Mouse (Mus musculus) lung, postnatal 0 days (tissue): ENCODE results near the gene Glt8d1. TPM values are rescaled to one million over a fixed set of nuclear protein-coding genes. Genes with fewer than 3 reads are reported as not detected.

Experiments
- ATAC-seq: fragments of 200-750 bp; cut with Nextera tagmentation; 2 replicates; pipeline ENCODE4 v1.8.0; 2017; ENCODE audit warnings: moderate library complexity
- DNase-seq: peaks from one replicate; pipeline ENCODE4 v3.0.0-alpha.2; 2016; ENCODE audit warnings: low spot score
- H3K27ac ChIP-seq: fragments of 300-500 bp; sonication (generic); 2 replicates; pipeline ENCODE4 v1.5.1; 2014; ENCODE audit warnings: antibody characterized with exemption, mild to moderate bottlenecking, low read length, mixed read lengths
- H3K27me3 ChIP-seq: fragments of 300-500 bp; sonication (generic); replicated peaks from 2 replicates; pipeline ENCODE4 v1.6.1; 2014; ENCODE audit warnings: low read length, mixed read lengths; ENCODE audit not compliant: insufficient read depth
- H3K36me3 ChIP-seq: fragments of 300-500 bp; sonication (generic); 2 replicates; pipeline ENCODE4 v1.6.1; 2014; ENCODE audit warnings: low read length, mixed read lengths; ENCODE audit not compliant: insufficient read depth
- H3K4me1 ChIP-seq: fragments of 300-500 bp; sonication (generic); 2 replicates; pipeline ENCODE4 v1.6.1; 2014; ENCODE audit warnings: antibody characterized with exemption, low read depth, low read length, mixed read lengths; ENCODE audit not compliant: insufficient read depth
- H3K4me2 ChIP-seq: fragments of 300-500 bp; sonication (generic); replicated peaks from 2 replicates; pipeline ENCODE4 v1.6.1; 2014; ENCODE audit warnings: low read depth, mild to moderate bottlenecking, low read length, moderate library complexity, mixed read lengths
- H3K4me3 ChIP-seq: fragments of 300-500 bp; sonication (generic); 2 replicates; pipeline ENCODE4 v1.5.1; 2014; ENCODE audit warnings: low read depth, low read length
- H3K9ac ChIP-seq: fragments of 300-500 bp; sonication (generic); replicated peaks from 2 replicates; pipeline ENCODE4 v1.6.1; 2014; ENCODE audit warnings: low read depth, mild to moderate bottlenecking
- H3K9me3 ChIP-seq: fragments of 300-500 bp; sonication (generic); 2 replicates; pipeline ENCODE4 v1.6.1; 2016; ENCODE audit warnings: low read length, mixed read lengths
- CTCF ChIP-seq: IDR thresholded peaks from 2 replicates; pipeline ENCODE4 v1.5.1; 2016; ENCODE audit warnings: antibody characterized with exemption, mild to moderate bottlenecking
- EP300 ChIP-seq: IDR thresholded peaks from 2 replicates; pipeline ENCODE4 v1.6.1; 2016; ENCODE audit warnings: antibody characterized with exemption, mild to moderate bottlenecking, control low read depth
- WGBS: fragments of 180-500 bp; shearing (Covaris S2); extraction: QIAGEN DNeasy Blood & Tissue Kit; methylation state at CpG from one replicate; pipeline ENCODE4 v1.1.7; 2014; 5-methylcytosine and 5-hydroxymethylcytosine counted together
- polyA plus RNA-seq: library from polyadenylated mRNA; unstranded; fragments of >200 nt; fragmentation: Nextera tagmentation; extraction: Ambion mirVana; gene quantifications from 2 replicates; pipeline ENCODE4 v1.2.1, GENCODE M21; 2015

Gene Glt8d1
- polyA plus RNA-seq, 1 experiment from 2014 or later, result 42.4 TPM

DNA sequence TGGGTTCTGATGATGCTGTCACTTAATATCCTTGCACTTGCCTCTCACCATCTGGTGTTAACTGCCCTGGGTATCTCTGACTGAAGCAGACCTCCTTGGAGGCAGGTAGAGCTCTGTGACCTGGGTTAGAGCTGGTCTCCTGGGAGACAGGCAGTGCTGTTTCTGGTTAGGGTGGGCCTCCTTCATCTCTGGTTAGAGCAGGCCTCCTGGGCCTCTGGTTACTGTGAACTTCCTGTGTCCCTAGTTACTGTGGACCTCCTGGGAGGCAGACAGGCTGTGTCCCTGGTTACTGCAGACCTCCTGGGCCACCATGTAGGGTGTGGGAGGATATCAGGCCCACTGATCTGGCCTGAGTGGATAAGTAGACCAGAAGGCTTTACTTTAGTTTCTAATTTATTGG is 4.8 kb upstream of the Glt8d1 start:
- TF ChIP-seq EP300, result no peak
- no peak for TF ChIP-seq CTCF
- Histone ChIP-seq H3K36me3 (no peaks in the 10 kb centered on the region), H3K4me1 (no peaks in the 10 kb centered on the region; the same call in 1 of the 2 replicates), H3K9ac (no peak overlapping the region), H3K4me3 (no peak overlapping the region), H3K27ac (no peak overlapping the region), H3K27me3 (no peaks in the 10 kb centered on the region), H3K4me2 (no peak overlapping the region), H3K9me3 (no peaks in the 10 kb centered on the region)
- DNase-seq, result no peak
- ATAC-seq, result no peak

DNA sequence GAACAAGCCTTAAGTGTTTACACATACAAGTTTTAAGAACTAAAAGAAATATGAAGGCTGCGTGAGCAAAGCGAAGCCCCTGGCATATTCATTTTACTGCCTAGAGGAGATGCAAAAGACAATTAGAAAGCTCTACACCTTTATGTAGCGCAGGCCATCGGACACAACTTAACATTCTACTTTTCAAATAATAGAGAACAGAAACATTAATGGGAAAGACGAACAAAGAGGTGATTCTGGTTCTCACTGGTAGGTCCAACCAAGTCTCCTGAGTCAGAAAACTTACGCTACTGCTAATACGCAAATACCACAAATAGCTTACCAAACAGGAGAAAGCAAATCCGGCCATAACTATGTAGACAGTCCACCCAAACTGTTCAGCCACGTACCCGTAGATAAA is 844 bp upstream of the Glt8d1 start:
- TF ChIP-seq EP300 (no peak), CTCF (no peak)
- Histone ChIP-seq H3K27ac (no peak overlapping the region), H3K9ac (peak overlapping the region; percentile 89), H3K4me3 (peak overlapping the region; percentile 98), H3K4me1 (peaks cover 6% of the 10 kb centered on the region; the same call in 1 of the 2 replicates), H3K4me2 (peak overlapping the region; percentile 67), H3K36me3 (no peaks in the 10 kb centered on the region), H3K9me3 (no peaks in the 10 kb centered on the region), H3K27me3 (no peaks in the 10 kb centered on the region)
- DNase-seq, result no peak
- ATAC-seq, result no peak
- 48% methylated on average over 10 of the region's 10 CpGs for WGBS

DNA sequence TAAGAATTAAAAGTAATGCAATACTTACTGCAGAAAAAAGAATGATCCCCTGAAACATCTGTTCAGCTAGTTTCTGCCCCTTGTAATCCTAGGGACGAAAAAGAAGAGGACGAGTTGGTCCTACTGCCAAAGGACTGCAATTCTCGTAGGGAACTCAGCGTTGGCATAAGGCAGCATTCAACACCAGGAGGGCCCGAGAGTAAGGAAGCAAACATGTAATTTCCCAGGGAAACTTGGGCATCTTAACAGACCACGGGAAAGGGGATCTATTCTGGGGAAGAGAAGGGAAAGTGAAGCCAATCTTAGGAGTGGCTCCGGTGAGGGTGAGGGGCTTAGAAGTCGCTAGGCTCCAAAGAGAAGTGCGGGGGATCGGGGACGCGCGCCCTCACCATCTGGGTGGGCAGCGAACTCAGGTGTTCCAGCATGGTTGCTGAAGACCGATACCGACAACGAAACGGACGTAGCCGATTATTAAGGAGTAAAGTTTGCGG is 339 bp upstream of the Glt8d1 start:
- Histone ChIP-seq H3K9me3 (no peaks in the 10 kb centered on the region), H3K4me3 (peak overlapping the region; percentile 98), H3K36me3 (no peaks in the 10 kb centered on the region), H3K9ac (peak overlapping the region; percentile 89), H3K4me1 (peaks cover 6% of the 10 kb centered on the region; the same call in 1 of the 2 replicates), H3K27me3 (no peaks in the 10 kb centered on the region), H3K27ac (peak overlapping the region; percentile 95), H3K4me2 (peak overlapping the region; percentile 67)
- TF ChIP-seq EP300 (no peak), CTCF (peak; percentile 35; the same call in 1 of the 2 replicates)
- DNase-seq (peak; percentile 16), ATAC-seq (peak; percentile 8; the same call in 1 of the 2 replicates)
- 0% methylated on average over 21 of the region's 21 CpGs for WGBS

DNA sequence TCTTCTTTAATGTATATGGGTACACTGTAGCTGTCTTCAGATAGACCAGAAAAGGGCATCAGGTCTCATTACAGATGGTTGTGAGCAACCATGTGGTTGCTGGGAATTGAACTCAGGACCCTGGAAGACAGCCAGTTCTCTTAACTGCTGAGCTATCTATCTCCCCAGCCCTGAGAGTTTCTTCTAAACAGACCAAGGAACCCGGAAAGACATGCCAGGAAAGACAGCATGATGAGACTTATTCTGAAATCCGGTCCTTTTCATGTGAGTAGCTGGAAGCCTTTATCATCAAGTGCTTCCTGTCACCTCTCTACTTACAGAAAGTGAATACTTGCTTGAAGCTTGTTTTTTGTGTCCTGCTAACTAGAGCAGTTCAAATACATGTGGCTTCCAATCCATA is 3.3 kb downstream of the Glt8d1 start:
- 0 out of 2 replicates have a peak, but pooled peaks cover 7% of the 10 kb centered on the region for H3K36me3 ChIP-seq
- H3K9me3 ChIP-seq, result no peaks in the 10 kb centered on the region
- no peaks in the 10 kb centered on the region for H3K27me3 ChIP-seq
- TF ChIP-seq CTCF (no peak), EP300 (no peak)
- H3K4me2 ChIP-seq, result no peak overlapping the region
- WGBS, result 47% methylated on average over 2 of the region's 2 CpGs
- ATAC-seq (no peak), DNase-seq (no peak)
- H3K4me3 ChIP-seq, result no peak overlapping the region
- H3K9ac ChIP-seq, result no peak overlapping the region
- H3K4me1 ChIP-seq, result peaks cover 6% of the 10 kb centered on the region; the same call in 1 of the 2 replicates
- no peak overlapping the region for H3K27ac ChIP-seq

DNA sequence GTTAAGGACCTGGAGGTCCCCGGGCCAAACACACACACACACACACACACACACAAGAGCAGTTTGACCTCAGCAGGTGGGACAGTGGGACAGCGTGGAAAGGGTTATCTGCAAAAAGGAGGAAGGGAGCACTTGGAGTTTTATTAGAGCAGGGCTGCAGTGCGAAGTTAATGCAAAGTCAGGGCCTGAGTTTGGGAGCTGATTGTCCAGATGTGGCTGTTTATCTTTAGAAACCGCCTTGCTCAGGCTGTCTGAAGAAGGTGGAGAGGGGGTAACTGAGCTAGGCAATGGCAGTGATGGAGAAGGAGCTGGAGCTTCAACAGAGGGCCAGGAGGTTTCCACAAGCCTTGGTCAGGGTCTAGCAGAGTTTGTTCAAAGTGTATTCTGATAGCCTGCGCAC is 5.6 kb downstream of the Glt8d1 start:
- ATAC-seq, result no peak
- Histone ChIP-seq H3K36me3 (peaks cover 17% of the 10 kb centered on the region; the same call in 1 of the 2 replicates), H3K27me3 (no peaks in the 10 kb centered on the region)

DNA sequence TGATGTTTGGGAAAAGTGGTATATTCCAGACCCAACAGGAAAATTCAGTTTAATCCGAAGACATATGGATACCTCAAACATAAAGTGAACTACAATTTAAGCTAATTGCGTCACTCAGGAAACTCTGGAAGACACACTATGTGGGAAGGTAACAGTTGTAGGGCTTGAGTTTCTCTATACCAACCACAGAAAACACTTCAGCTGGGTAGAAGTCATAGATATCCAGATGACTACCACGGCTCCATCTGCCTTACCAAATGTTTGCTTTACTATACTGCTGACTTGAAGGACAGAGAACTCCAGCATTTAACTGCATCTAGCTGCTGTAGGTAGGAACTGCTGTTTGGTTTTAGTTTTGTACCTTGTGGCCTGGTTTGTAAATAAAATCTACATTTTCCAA is 10.4 kb downstream of the Glt8d1 start:
- peaks cover 32% of the 10 kb centered on the region for H3K36me3 ChIP-seq
- ATAC-seq (no peak), DNase-seq (no peak)
- no peak overlapping the region for H3K27ac ChIP-seq
- no peak overlapping the region for H3K4me3 ChIP-seq
- H3K9me3 ChIP-seq, result no peaks in the 10 kb centered on the region
- TF ChIP-seq EP300, result no peak
- no peak overlapping the region for H3K4me2 ChIP-seq
- no peaks in the 10 kb centered on the region for H3K4me1 ChIP-seq
- 96% methylated on average over 3 of the region's 3 CpGs for WGBS
- H3K27me3 ChIP-seq, result no peaks in the 10 kb centered on the region
- H3K9ac ChIP-seq, result no peak overlapping the region

More for the DNA sequence above, 5.6 kb downstream of the Glt8d1 start:
- Histone ChIP-seq H3K4me3 (no peak overlapping the region), H3K4me1 (peaks cover 6% of the 10 kb centered on the region; the same call in 1 of the 2 replicates), H3K9me3 (no peaks in the 10 kb centered on the region), H3K9ac (no peak overlapping the region), H3K4me2 (no peak overlapping the region), H3K27ac (no peak overlapping the region)
- WGBS, result 70% methylated on average over 5 of the region's 5 CpGs
- TF ChIP-seq EP300, result no peak
- DNase-seq, result no peak

DNA sequence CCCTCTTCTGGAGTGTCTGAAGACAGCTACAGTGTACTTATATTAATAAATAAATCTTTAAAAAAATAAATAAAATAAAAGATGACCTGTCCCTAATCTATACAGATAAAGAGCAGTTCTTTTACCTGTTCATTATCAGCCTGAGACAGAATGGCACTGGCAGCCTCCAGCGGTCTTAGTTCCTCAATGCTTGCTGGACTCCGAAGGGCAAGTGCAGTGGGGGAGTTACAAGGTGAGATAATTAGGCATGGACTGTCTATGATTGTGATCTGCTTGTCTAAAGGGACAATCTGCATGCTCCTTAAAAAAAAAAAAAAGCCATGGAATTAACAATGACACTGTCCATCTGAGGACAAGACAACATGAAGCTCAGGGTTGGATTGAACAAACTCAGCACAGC is 12.7 kb downstream of the Glt8d1 start:
- ATAC-seq (no peak), DNase-seq (no peak)
- H3K9ac ChIP-seq, result no peak overlapping the region
- no peak overlapping the region for H3K27ac ChIP-seq
- no peak overlapping the region for H3K4me2 ChIP-seq
- H3K9me3 ChIP-seq, result no peaks in the 10 kb centered on the region
- H3K36me3 ChIP-seq, result peaks cover 25% of the 10 kb centered on the region
- WGBS, result 97% methylated on average over 2 of the region's 2 CpGs
- no peaks in the 10 kb centered on the region; the same call in 1 of the 2 replicates for H3K4me1 ChIP-seq
- TF ChIP-seq CTCF (no peak), EP300 (no peak)
- H3K27me3 ChIP-seq, result no peaks in the 10 kb centered on the region
- no peak overlapping the region for H3K4me3 ChIP-seq
